Mouse (Mus musculus) thymus, adult 2 months (tissue): Measurements from ENCODE around the gene Nr1d1. TPM values are rescaled to one million over a fixed set of nuclear protein-coding genes. Genes with fewer than 3 reads are reported as not detected.
"Not testable (repeated sequence)": the region's sequence is repeated elsewhere in the genome, so short reads cannot be mapped to it uniquely, and the experiment has no call there.

Experiments
- DNase-seq: peaks from one replicate; pipeline ENCODE4 v3.0.0; 2021
- H3K27ac ChIP-seq: fragments of 200-500 bp; 2 replicates; pipeline ENCODE4 v1.5.1; 2012; ENCODE audit warnings: low read length, control low read depth; ENCODE audit not compliant: control insufficient read depth, insufficient read depth
- H3K27me3 ChIP-seq: fragments of 200-500 bp; 2 replicates; pipeline ENCODE4 v1.6.1; 2012; ENCODE audit warnings: mild to moderate bottlenecking, low read length, moderate library complexity, mixed read lengths; ENCODE audit not compliant: control insufficient read depth, insufficient read depth
- H3K36me3 ChIP-seq: fragments of 200-500 bp; 2 replicates; pipeline ENCODE4 v1.6.1; 2012; ENCODE audit warnings: mild to moderate bottlenecking, low read length, moderate library complexity; ENCODE audit not compliant: control insufficient read depth, insufficient read depth
- H3K4me1 ChIP-seq: fragments of 200-500 bp; replicated peaks from 2 replicates; pipeline ENCODE4 v1.6.1; 2012; ENCODE audit warnings: low read length; ENCODE audit not compliant: control insufficient read depth, insufficient read depth
- H3K4me3 ChIP-seq: fragments of 200-500 bp; 2 replicates; pipeline ENCODE4 v1.5.1; 2012; ENCODE audit warnings: mild to moderate bottlenecking, low read length, control low read depth, moderate library complexity; ENCODE audit not compliant: control insufficient read depth, insufficient read depth
- CTCF ChIP-seq: fragments of 200-500 bp; IDR thresholded peaks from 2 replicates; pipeline ENCODE4 v1.5.1; 2012; ENCODE audit warnings: mild to moderate bottlenecking, control low read depth, low read length, moderate library complexity, borderline replicate concordance; ENCODE audit not compliant: control insufficient read depth, poor library complexity, insufficient read depth; ENCODE audit errors: extremely low read depth
- POLR2A ChIP-seq: fragments of 200-500 bp; IDR thresholded peaks from 2 replicates; pipeline ENCODE4 v1.6.1; 2012; ENCODE audit warnings: mild to moderate bottlenecking, low read length, control low read depth, moderate library complexity; ENCODE audit not compliant: control insufficient read depth, poor library complexity, insufficient read depth; ENCODE audit errors: extremely low read depth
- WGBS: fragments of 180-500 bp; shearing (Covaris S2); methylation state at CpG from one replicate; pipeline ENCODE4 v1.1.7; 2018; 5-methylcytosine and 5-hydroxymethylcytosine counted together
- polyA plus RNA-seq: library from polyadenylated mRNA; depleted of rRNA; stranded (reverse); fragments of >200 nt; gene quantifications from 2 replicates; pipeline ENCODE4 v1.2.3, GENCODE M21; 2012

The Nr1d1 gene
- polyA plus RNA-seq, 1 experiment: 37.7 TPM

- TF ChIP-seq POLR2A: no peak
- no peak for TF ChIP-seq CTCF
- H3K4me3 ChIP-seq: peak overlapping the region; percentile 49
- DNase-seq: no peak
- WGBS: 1% methylated on average over 17 of the region's 17 CpGs
- no peaks in the 10 kb centered on the region for H3K36me3 ChIP-seq
- no peak overlapping the region for H3K27ac ChIP-seq
- no peaks in the 10 kb centered on the region for H3K27me3 ChIP-seq
- H3K4me1 ChIP-seq: peaks cover 41% of the 10 kb centered on the region
These were observed 34.0 kb downstream of the Nr1d1 start for GRCm38 (mm10) chr11:98741051-98741620.

GRCm38 (mm10) chr11:98740393-98741050 is 34.6 kb downstream of the Nr1d1 start, which contains the start of gene Thra:
TSS of gene Thra (plus strand) at chr11:98740638.
- H3K27me3 ChIP-seq: no peaks in the 10 kb centered on the region
- TF ChIP-seq POLR2A (no peak), CTCF (no peak; the same call in 1 of the 2 replicates)
- 2% methylated on average over 22 of the region's 22 CpGs for WGBS
- no peak for DNase-seq
- H3K36me3 ChIP-seq: no peaks in the 10 kb centered on the region
- H3K4me3 ChIP-seq: peak within 1 kb of the TSS; percentile 49
- H3K4me1 ChIP-seq: peaks cover 36% of the 10 kb centered on the region
- no peak within 1 kb of the TSS for H3K27ac ChIP-seq

GRCm38 (mm10) chr11:98740026-98740392 is 35.1 kb downstream of the Nr1d1 start:
- Histone ChIP-seq H3K36me3 (no peaks in the 10 kb centered on the region), H3K27me3 (no peaks in the 10 kb centered on the region), H3K27ac (no peak overlapping the region), H3K4me1 (peaks cover 36% of the 10 kb centered on the region), H3K4me3 (no peak overlapping the region)
- TF ChIP-seq CTCF (no peak), POLR2A (no peak)
- no peak for DNase-seq
- WGBS: 55% methylated on average over 8 of the region's 8 CpGs

- Histone ChIP-seq H3K27me3 (no peaks in the 10 kb centered on the region), H3K27ac (no peak overlapping the region), H3K36me3 (no peaks in the 10 kb centered on the region), H3K4me3 (no peak overlapping the region), H3K4me1 (peaks cover 25% of the 10 kb centered on the region)
- DNase-seq: no peak
- TF ChIP-seq POLR2A: no peak
- TF ChIP-seq CTCF: no peak
- 88% methylated on average over 9 of the region's 9 CpGs for WGBS
These were observed 36.2 kb downstream of the Nr1d1 start for GRCm38 (mm10) chr11:98738925-98739324.

GRCm38 (mm10) chr11:98738428-98738911 is 36.7 kb downstream of the Nr1d1 start:
- TF ChIP-seq CTCF (no peak), POLR2A (no peak)
- H3K36me3 ChIP-seq: no peaks in the 10 kb centered on the region
- H3K27me3 ChIP-seq: no peaks in the 10 kb centered on the region
- no peak overlapping the region for H3K4me3 ChIP-seq
- H3K27ac ChIP-seq: no peak overlapping the region
- H3K4me1 ChIP-seq: peaks cover 22% of the 10 kb centered on the region
- DNase-seq: no peak
- WGBS: 89% methylated on average over 4 of the region's 4 CpGs

GRCm38 (mm10) chr11:98737220-98737619 is 37.9 kb downstream of the Nr1d1 start:
- peaks cover 14% of the 10 kb centered on the region for H3K4me1 ChIP-seq
- not testable (repeated sequence) for DNase-seq, H3K4me3 ChIP-seq, H3K27ac ChIP-seq, H3K27me3 ChIP-seq, H3K36me3 ChIP-seq
- 93% methylated on average over 2 of the region's 2 CpGs for WGBS

GRCm38 (mm10) chr11:98736176-98736575 is 39.0 kb downstream of the Nr1d1 start:
- no peak overlapping the region for H3K27ac ChIP-seq
- no peak for TF ChIP-seq CTCF
- peaks cover 12% of the 10 kb centered on the region for H3K4me1 ChIP-seq
- H3K4me3 ChIP-seq: no peak overlapping the region
- no peak for DNase-seq
- no peaks in the 10 kb centered on the region for H3K36me3 ChIP-seq
- H3K27me3 ChIP-seq: no peaks in the 10 kb centered on the region
- WGBS: 95% methylated on average over 1 of the region's 1 CpGs
